Mouse (Mus musculus): Measurements from ENCODE around the gene Acad12.

- TF ChIP-seq CTCF (IDR thresholded peaks at IDR 0.05; ENCODE audit: insufficient read depth, low read depth, low read length) (no peak), POLR2A (IDR thresholded peaks at IDR 0.05; ENCODE audit: insufficient read depth, low read depth, low read length) (no peak)
These were observed 21.4 kb downstream of the Acad12 start for GRCm38 (mm10) chr5:121597332-121597731.

Measured in olfactory bulb, adult 2 months (tissue).